Mouse (Mus musculus) spleen, adult 2 months (tissue): ENCODE measurements around the gene Paqr5.

ENCODE experiments used
- CTCF ChIP-seq: fragments of 200-500 bp; IDR thresholded peaks from 2 replicates; pipeline ENCODE4 v1.5.1; 2011; ENCODE audit warnings: mild to moderate bottlenecking, inconsistent platforms; ENCODE audit not compliant: insufficient read depth, insufficient read length, insufficient replicate concordance; ENCODE audit errors: extremely low read depth
- POLR2A ChIP-seq: fragments of 200-500 bp; IDR thresholded peaks from 2 replicates; pipeline ENCODE4 v1.6.1; 2011; ENCODE audit warnings: low read depth, low read length, inconsistent platforms

- TF ChIP-seq CTCF (no peak), POLR2A (no peak)
Measured at GRCm38 (mm10) chr9:61904201-61904600, 122.5 kb downstream of the Paqr5 start.
